ENCODE assay signal across 9 mouse cellular contexts in genomic region chr5:136581166-136581565, GRCm38 (mm10). TPM values are rescaled to one million over a fixed set of nuclear protein-coding genes. Genes with fewer than 3 reads are reported as not detected.
DNase-seq lines count a peak whose midpoint lies in the region; ATAC-seq and TF ChIP-seq lines count a peak whose summit lies in the region.
"Had no signal": no experiment of that assay in that cellular context is flagged by ENCODE, and none has a peak within 500 bp of the region (broad histone marks: within the 10 kb centered on the region; RNA-seq: fewer than 3 reads in every experiment).

No protein-coding gene starts in this region.

- H3K9ac ChIP-seq in ES-Bruce4 (ENCODE audit: low read depth, poor library complexity, severe bottlenecking): 0 out of 2 replicates have a peak overlapping the region, but pooled peaks have one; percentile 6
- no peak overlapping the region for H3K9ac ChIP-seq in forebrain, postnatal 0 days
- no peak overlapping the region for H3K9ac ChIP-seq in kidney, embryonic 14.5 days (ENCODE audit: low read depth, low read length)

- peak; percentile 78 to 86 for DNase-seq in cerebellum, postnatal 10 days
- DNase-seq in cerebellum, adult 9-11 months: no peak
- no peak for DNase-seq in forebrain, postnatal 0 days
- peak; percentile 54 for DNase-seq in lung, postnatal 25 days (ENCODE audit: low spot score)
- DNase-seq in spleen, postnatal 14 days (ENCODE audit: low spot score in 2 of 2): peak; percentile 34 to 58
- DNase-seq in right cerebral cortex, adult 18-20 months: no peak

- H3K27me3 ChIP-seq in ES-Bruce4 (ENCODE audit: control insufficient read depth, insufficient read depth, low read length, poor library complexity, severe bottlenecking): no peaks in the 10 kb centered on the region
- H3K27me3 ChIP-seq in forebrain, postnatal 0 days (ENCODE audit: insufficient read depth, low read length): peaks cover 19% of the 10 kb centered on the region
- no peaks in the 10 kb centered on the region for H3K27me3 ChIP-seq in kidney, embryonic 14.5 days (ENCODE audit: control insufficient read depth, insufficient read depth, low read length)

- peak; percentile 37 for TF ChIP-seq CTCF in ES-Bruce4 (IDR thresholded peaks at IDR 0.05; ENCODE audit: low read depth, low read length)
- peak; percentile 44 for TF ChIP-seq CTCF in forebrain, postnatal 0 days (IDR thresholded peaks at IDR 0.05; ENCODE audit: low read depth)

- no peak overlapping the region for H3K4me2 ChIP-seq in forebrain, postnatal 0 days (ENCODE audit: low read depth)
- peak overlapping the region; percentile 47 for H3K4me2 ChIP-seq in kidney, embryonic 14.5 days (replicated peaks; ENCODE audit: low read depth, low read length)

- ATAC-seq in forebrain, postnatal 0 days: no peak
- ATAC-seq in kidney, embryonic 14.5 days (ENCODE audit: low FRiP score, low TSS enrichment): peak; percentile 75

- H3K4me1 ChIP-seq in ES-Bruce4 (ENCODE audit: control insufficient read depth, insufficient read depth, low read length): no peaks in the 10 kb centered on the region
- no peaks in the 10 kb centered on the region for H3K4me1 ChIP-seq in forebrain, postnatal 0 days (ENCODE audit: insufficient read depth)
- peaks cover 20% of the 10 kb centered on the region for H3K4me1 ChIP-seq in kidney, embryonic 14.5 days (ENCODE audit: control insufficient read depth, insufficient read depth, low read length)

- no peaks in the 10 kb centered on the region for H3K36me3 ChIP-seq in ES-Bruce4 (ENCODE audit: control insufficient read depth, insufficient read depth, low read length, poor library complexity, severe bottlenecking)
- H3K36me3 ChIP-seq in forebrain, postnatal 0 days (ENCODE audit: insufficient read depth): no peaks in the 10 kb centered on the region
- no peaks in the 10 kb centered on the region for H3K36me3 ChIP-seq in kidney, embryonic 14.5 days (ENCODE audit: control insufficient read depth, insufficient read depth, low read length)
- H3K36me3 ChIP-seq: G1E had no signal

- no peak for TF ChIP-seq EP300 in ES-Bruce4 (IDR thresholded peaks at IDR 0.05; ENCODE audit: insufficient read depth, low read depth, low read length)

- no peak for TF ChIP-seq POLR2A in ES-Bruce4 (IDR thresholded peaks at IDR 0.05; ENCODE audit: insufficient read depth, low read length)

- no peaks in the 10 kb centered on the region for H3K9me3 ChIP-seq in ES-Bruce4 (replicated peaks; ENCODE audit: control insufficient read depth, insufficient read depth, low read length, poor library complexity, severe bottlenecking)
- H3K9me3 ChIP-seq in forebrain, postnatal 0 days (ENCODE audit: low read length): no peaks in the 10 kb centered on the region; the same call in 1 of the 2 replicates
- H3K9me3 ChIP-seq in kidney, embryonic 14.5 days (ENCODE audit: control insufficient read depth, low read length): no peaks in the 10 kb centered on the region
- H3K9me3 ChIP-seq: G1E had no signal

- H3K4me3 ChIP-seq in ES-Bruce4 (ENCODE audit: low read depth, low read length): peak overlapping the region; percentile 39
- H3K4me3 ChIP-seq in forebrain, postnatal 0 days (ENCODE audit: low read depth, low read length): no peak overlapping the region
- peak overlapping the region; percentile 27 for H3K4me3 ChIP-seq in kidney, embryonic 14.5 days (ENCODE audit: low read length)

- H3K27ac ChIP-seq in ES-Bruce4 (ENCODE audit: insufficient read depth, low read length): no peak overlapping the region
- no peak overlapping the region for H3K27ac ChIP-seq in forebrain, postnatal 0 days (ENCODE audit: low read depth, low read length)
- peak overlapping the region; percentile 63; the same call in 1 of the 2 replicates for H3K27ac ChIP-seq in kidney, embryonic 14.5 days (ENCODE audit: low read depth, low read length)

- WGBS in forebrain, postnatal 0 days: 22% methylated on average over 9 of the region's 9 CpGs
- 4% methylated on average over 9 of the region's 9 CpGs for WGBS in kidney, embryonic 14.5 days

RNA-seq across cellular contexts. Expression of gene Cux1, which starts 13.9 kb away (rescaled TPM):
- 37.0 and 38.0 TPM in 2 replicates for polyA plus RNA-seq in ES-Bruce4 (2011; ENCODE audit: insufficient read depth, insufficient read length, low read depth, missing spikeins)
- 124 and 141 TPM in 2 replicates for total RNA-seq in forebrain, postnatal 0 days (2014; rRNA removed)
- polyA plus RNA-seq in forebrain, postnatal 0 days (2015; fragmentation: Nextera tagmentation; extraction: Ambion mirVana): 82.9 and 86.0 TPM in 2 replicates
- polyA plus RNA-seq in kidney, embryonic 14.5 days (2014; fragmentation: Nextera tagmentation; extraction: Ambion mirVana): 80.6 and 105 TPM in 2 replicates

Comparison
In these comparisons a context has a peak if more than half of its experiments do, and no peak if none do; other contexts are left out.
1. DNase-seq: peak in cerebellum, postnatal 10 days (2 of 2), lung, postnatal 25 days (single experiment) and spleen, postnatal 14 days (2 of 2); none in cerebellum, adult 9-11 months (single experiment), forebrain, postnatal 0 days (single experiment) and right cerebral cortex, adult 18-20 months (single experiment).